Mouse (Mus musculus) neural tube, embryonic 11.5 days (tissue): ENCODE data around the gene Hsd3b4. TPM values are rescaled to one million over a fixed set of nuclear protein-coding genes. Genes with fewer than 3 reads are reported as not detected.

Experiments used
- polyA plus RNA-seq: library from polyadenylated mRNA; unstranded; fragments of >200 nt; fragmentation: Nextera tagmentation; extraction: Ambion mirVana; gene quantifications from 2 replicates; pipeline ENCODE4 v1.2.1, GENCODE M21; 2014

Hsd3b4 gene
- polyA plus RNA-seq, 1 experiment from 2014 or later, result not detected

Other genes starting within 250 kb of the Hsd3b4 start
- 0.34 and 0.85 TPM in 2 replicates for gene Hmgcs2, start 230.1 kb downstream of the Hsd3b4 start, polyA plus RNA-seq
- gene Phgdh, start 170.5 kb downstream of the Hsd3b4 start, polyA plus RNA-seq, result 315 and 321 TPM in 2 replicates
- gene Zfp697, start 128.1 kb downstream of the Hsd3b4 start, polyA plus RNA-seq, result 11.7 TPM in 2 replicates
- not detected in 2 replicates for gene Gm4450, start 53.4 kb downstream of the Hsd3b4 start, polyA plus RNA-seq
- gene Gm10681, start 78.3 kb upstream of the Hsd3b4 start, polyA plus RNA-seq, result not detected in 2 replicates
- gene Hsd3b5, start 119.7 kb upstream of the Hsd3b4 start, polyA plus RNA-seq, result not detected in 2 replicates
- not detected in 2 replicates for gene Hsd3b2, start 214.0 kb upstream of the Hsd3b4 start, polyA plus RNA-seq